Mouse (Mus musculus) ES-E14 (cell line): Measurements from ENCODE around the gene Cldn20. TPM values are rescaled to one million over a fixed set of nuclear protein-coding genes. Genes with fewer than 3 reads are reported as not detected.

ENCODE experiments used
- DNase-seq: peaks from one replicate; pipeline ENCODE4 v3.0.0-alpha.2; 2013; ENCODE audit warnings: low read depth, low spot score
- H3K27ac ChIP-seq: 2 replicates; pipeline ENCODE4 v1.5.1; 2012; ENCODE audit warnings: low read depth, mild to moderate bottlenecking, low read length, moderate library complexity, mixed read lengths; ENCODE audit not compliant: poor library complexity, insufficient read depth, severe bottlenecking
- H3K36me3 ChIP-seq: 2 replicates; pipeline ENCODE4 v1.6.1; 2012; ENCODE audit warnings: mild to moderate bottlenecking, low read length, moderate library complexity, mixed read lengths; ENCODE audit not compliant: control insufficient read depth, poor library complexity, insufficient read depth, severe bottlenecking
- H3K4me1 ChIP-seq, 2 experiments: fragments of 150-350 bp in 1 of 2; sonication (generic) in 1 of 2; 2 replicates each; pipeline ENCODE4 v1.6.1; 2012; ENCODE audit warnings: low read length in 2 of 2, mild to moderate bottlenecking in 1 of 2, mixed read lengths in 1 of 2; ENCODE audit not compliant: control insufficient read depth in 2 of 2, insufficient read depth in 2 of 2, poor library complexity in 1 of 2
- H3K4me3 ChIP-seq, 2 experiments: fragments of 150-350 bp in 1 of 2; sonication (generic) in 1 of 2; 2 replicates each; pipeline ENCODE4 v1.5.1; 2012; ENCODE audit warnings: low read length in 2 of 2, low read depth in 1 of 2, mild to moderate bottlenecking in 1 of 2, mixed read lengths in 1 of 2; ENCODE audit not compliant: insufficient read depth in 1 of 2, poor library complexity in 1 of 2, severe bottlenecking in 1 of 2
- H3K9ac ChIP-seq: 2 replicates; pipeline ENCODE4 v1.6.1; 2012; ENCODE audit warnings: low read depth, mild to moderate bottlenecking, low read length, mixed read lengths; ENCODE audit not compliant: poor library complexity, insufficient read depth, severe bottlenecking
- H3K9me3 ChIP-seq: fragments of 150-350 bp; sonication (generic); 2 replicates; pipeline ENCODE4 v1.6.1; 2012; ENCODE audit warnings: low read depth, mild to moderate bottlenecking, low read length; ENCODE audit not compliant: control insufficient read depth, insufficient read depth
- CHD2 ChIP-seq: IDR thresholded peaks from 2 replicates; pipeline ENCODE4 v1.6.1; 2014; ENCODE audit warnings: mild to moderate bottlenecking, low read depth, low read length, inconsistent platforms
- HCFC1 ChIP-seq: IDR thresholded peaks from 2 replicates; pipeline ENCODE4 v1.6.1; 2012; ENCODE audit warnings: low read length, inconsistent platforms, borderline replicate concordance; ENCODE audit not compliant: insufficient read depth
- MAFK ChIP-seq: IDR thresholded peaks from 2 replicates; pipeline ENCODE4 v1.6.1; 2014; ENCODE audit warnings: mild to moderate bottlenecking, low read depth, low read length, inconsistent platforms; ENCODE audit not compliant: insufficient read depth
- ZC3H11A ChIP-seq: IDR thresholded peaks from 2 replicates; pipeline ENCODE4 v1.6.1; 2012; ENCODE audit warnings: low read depth, mild to moderate bottlenecking, inconsistent platforms, low read length, borderline replicate concordance
- ZNF384 ChIP-seq: IDR thresholded peaks from 2 replicates; pipeline ENCODE4 v1.6.1; 2012; ENCODE audit warnings: low read depth, low read length, inconsistent platforms
- in situ Hi-C, 2 experiments: fragments of 600-800 bp; cut with MboI; formaldehyde crosslinking; loops; one replicate each; pipeline ENCODE4 v1.15.1; 2025; ENCODE audit warnings: low sequenced_read_pairs in 2 of 2, inconsistent platforms in 1 of 2; ENCODE audit not compliant: unreplicated experiment in 2 of 2
- total RNA-seq: library from RNA; depleted of rRNA; stranded (reverse); fragments of 300-350 nt; gene quantifications from 2 replicates; pipeline ENCODE4 v1.2.3, GENCODE M21; 2012

Cldn20 gene
- total RNA-seq, 1 experiment = 0.58 TPM

- no peak overlapping the region for H3K9ac ChIP-seq
These were observed 44.4 kb upstream of the Cldn20 start for GRCm38 (mm10) chr17:3487721-3488601.

GRCm38 (mm10) chr17:3490216-3490895 is 42.0 kb upstream of the Cldn20 start:
- TF ChIP-seq HCFC1 (no peak), ZNF384 (no peak), CHD2 (no peak), ZC3H11A (no peak), MAFK (no peak)

More at GRCm38 (mm10) chr17:3487721-3488601, 44.4 kb upstream of the Cldn20 start:
- no peak for DNase-seq
- no peak overlapping the region for H3K27ac ChIP-seq
- no peaks in the 10 kb centered on the region; a peak in 1 of 4 replicates for H3K4me1 ChIP-seq
- H3K36me3 ChIP-seq = no peaks in the 10 kb centered on the region
- no peak overlapping the region for H3K4me3 ChIP-seq
- H3K9me3 ChIP-seq = no peaks in the 10 kb centered on the region
- in situ Hi-C loops = no loop called here
- TF ChIP-seq CHD2 (no peak), ZNF384 (no peak), HCFC1 (no peak), MAFK (no peak), ZC3H11A (no peak)

DNA sequence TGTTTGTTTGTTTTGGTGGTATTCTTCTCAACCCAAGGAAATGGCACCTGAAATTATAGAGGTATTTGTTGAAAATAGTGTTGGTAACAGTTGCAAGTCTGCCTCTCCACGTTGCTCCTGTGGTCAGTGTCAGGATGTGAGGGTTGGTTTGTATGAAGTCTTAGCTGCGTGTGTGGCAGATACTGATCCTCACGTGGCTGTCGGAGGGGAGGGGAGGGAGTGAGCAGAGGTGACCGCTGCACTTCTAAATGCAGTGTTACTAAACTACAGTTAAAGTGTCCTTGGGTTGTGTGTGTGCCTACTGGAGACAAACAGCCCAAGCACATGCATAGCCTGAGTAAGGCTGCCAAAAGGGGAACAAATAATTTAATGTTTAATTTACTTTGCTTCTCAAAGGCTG is 41.3 kb upstream of the Cldn20 start:
- no peak for DNase-seq
- TF ChIP-seq ZC3H11A (no peak), CHD2 (no peak), MAFK (no peak), ZNF384 (no peak), HCFC1 (no peak)
- H3K9ac ChIP-seq = no peak overlapping the region
- H3K9me3 ChIP-seq = no peaks in the 10 kb centered on the region
- in situ Hi-C loops = no loop called here
- no peak overlapping the region for H3K27ac ChIP-seq
- no peaks in the 10 kb centered on the region; a peak in 1 of 4 replicates for H3K4me1 ChIP-seq
- H3K4me3 ChIP-seq = no peak overlapping the region
- no peaks in the 10 kb centered on the region for H3K36me3 ChIP-seq

More at GRCm38 (mm10) chr17:3490216-3490895, 42.0 kb upstream of the Cldn20 start:
- Histone ChIP-seq H3K27ac (no peak overlapping the region), H3K9me3 (no peaks in the 10 kb centered on the region), H3K36me3 (no peaks in the 10 kb centered on the region), H3K4me3 (no peak overlapping the region), H3K9ac (no peak overlapping the region), H3K4me1 (no peaks in the 10 kb centered on the region; a peak in 1 of 4 replicates)
- no peak for DNase-seq
- in situ Hi-C loops = no loop called here

DNA sequence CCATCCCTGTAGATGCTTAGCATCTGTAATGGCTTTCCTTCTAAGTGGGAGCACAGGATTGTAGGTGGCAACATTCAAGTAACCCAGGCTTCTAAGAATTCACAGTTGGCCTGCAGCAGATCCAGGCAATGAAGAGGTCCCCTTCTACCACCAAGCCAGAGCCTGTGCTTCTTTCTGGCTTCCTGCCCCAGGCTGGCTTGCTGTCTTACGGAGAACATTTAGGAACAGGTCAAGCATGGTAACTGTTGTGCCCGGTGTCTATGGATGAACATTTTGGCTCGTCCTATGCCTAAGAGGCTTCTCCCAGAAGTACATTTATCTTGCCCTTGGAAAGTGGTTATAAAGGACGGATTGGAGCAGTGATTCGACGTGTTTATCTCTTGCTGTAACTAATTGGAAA is 40.7 kb upstream of the Cldn20 start:
- TF ChIP-seq MAFK (no peak), HCFC1 (no peak), ZNF384 (no peak), ZC3H11A (no peak)
- in situ Hi-C loops = no loop called here
- no peak overlapping the region for H3K27ac ChIP-seq
- H3K4me1 ChIP-seq = no peaks in the 10 kb centered on the region; a peak in 1 of 4 replicates
- no peaks in the 10 kb centered on the region for H3K36me3 ChIP-seq
- no peaks in the 10 kb centered on the region for H3K9me3 ChIP-seq
- H3K9ac ChIP-seq = no peak overlapping the region
- H3K4me3 ChIP-seq = no peak overlapping the region
- no peak for DNase-seq
